1 mouse cellular context compared by ENCODE assay signal in the genomic region with DNA sequence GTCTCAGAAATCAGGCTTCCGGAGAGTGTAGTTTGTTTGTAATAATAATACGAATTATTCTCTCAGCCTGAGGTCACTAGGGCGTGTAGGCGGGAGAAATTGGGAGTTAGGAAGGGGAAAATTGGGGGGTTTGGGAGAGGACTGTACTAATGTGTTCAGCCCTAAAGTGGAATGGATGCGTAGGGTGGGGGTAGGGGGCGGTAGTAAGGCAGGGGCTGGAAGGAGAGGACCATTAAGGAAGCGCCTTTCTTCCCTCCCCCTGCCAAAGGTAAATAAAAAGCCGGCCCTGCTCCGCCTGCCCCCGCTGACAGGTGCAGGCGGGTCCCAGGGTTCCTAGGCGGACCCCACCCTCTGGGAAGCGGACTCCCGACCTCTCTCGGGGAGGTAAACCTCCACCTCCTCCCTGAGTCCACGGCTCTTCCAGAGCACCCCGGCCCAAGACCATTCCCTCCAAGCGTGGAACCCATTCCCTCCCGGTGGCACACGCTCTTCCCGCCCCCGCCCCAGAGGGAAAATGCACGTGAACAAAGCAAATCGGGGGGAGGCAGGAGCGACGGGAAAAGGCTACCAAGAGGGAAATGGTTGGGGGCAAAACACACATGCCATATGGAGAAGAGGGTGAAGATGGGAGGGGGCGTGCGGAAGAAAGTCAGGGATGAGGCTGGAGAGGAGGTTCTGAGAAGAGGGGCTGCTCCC.
TF ChIP-seq lines count a peak whose summit lies in the region.

No protein-coding gene starts in this region.

TF ChIP-seq in C2C12, 6 proteins besides CTCF, POLR2A, EP300 and RAD21 (continued from another document):
- no peak for TF ChIP-seq MYOD1 (IDR thresholded peaks at IDR 0.05; ENCODE audit: control insufficient read depth, insufficient read length, low read depth)
- TF ChIP-seq USF1 (IDR thresholded peaks at IDR 0.05; ENCODE audit: low read depth): no peak
- no peak for TF ChIP-seq FOSL1 (IDR thresholded peaks at IDR 0.05; ENCODE audit: insufficient read depth, low read length, poor library complexity, severe bottlenecking)
